Mouse (Mus musculus): ENCODE measurements around the gene Ccz1. TPM values are rescaled to one million over a fixed set of nuclear protein-coding genes. Genes with fewer than 3 reads are reported as not detected.

Ccz1 gene
- total RNA-seq, 1 experiment from 2014 or later, result 105 TPM

DNA sequence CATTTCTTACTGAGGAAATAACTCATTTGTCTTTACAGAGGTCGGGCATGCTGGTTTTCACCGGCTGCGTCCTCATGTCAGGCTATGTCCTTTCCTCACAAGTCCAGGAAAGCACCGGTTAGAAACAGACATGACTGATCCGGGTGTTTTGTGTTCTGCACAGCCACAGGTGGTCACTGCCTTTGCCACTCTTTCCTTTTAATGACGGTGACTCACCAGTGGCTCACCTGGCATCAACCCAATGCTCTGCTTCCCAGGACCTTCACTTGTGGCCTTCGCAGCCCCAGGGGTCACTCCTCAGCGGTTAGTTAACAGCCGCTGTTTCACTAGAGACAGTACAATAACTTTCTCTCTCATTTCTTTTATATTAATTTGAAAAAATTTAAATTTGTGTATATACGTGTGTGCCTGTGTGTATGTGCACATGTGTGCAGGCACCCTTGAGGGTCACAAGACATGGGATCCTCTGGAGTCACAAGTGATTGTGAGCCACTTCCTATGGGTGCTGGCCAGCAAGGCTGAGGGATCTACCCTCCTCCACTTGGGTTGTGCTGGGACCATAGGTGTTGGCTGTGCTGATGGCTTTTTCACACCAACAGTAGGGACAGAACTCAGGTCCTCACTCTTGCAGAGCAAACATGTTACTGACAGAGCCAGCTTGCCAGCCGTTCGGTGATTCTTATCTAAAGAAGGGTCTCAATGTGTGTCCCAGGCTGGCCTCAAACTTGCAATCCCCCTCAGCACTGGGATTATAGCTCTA, 48.9 kb downstream of the Ccz1 start:
- ATAC-seq (replicated peaks in 1 of 2; ENCODE audit: insufficient read depth in 1 of 2, low FRiP score in 2 of 2, low TSS enrichment in 1 of 2, low read depth in 1 of 2, poor library complexity in 2 of 2, severe bottlenecking in 2 of 2), result no peak

GRCm38 (mm10) chr5:143961176-143961575, 53.5 kb downstream of the Ccz1 start:
- ATAC-seq (replicated peaks in 1 of 2; ENCODE audit: insufficient read depth in 1 of 2, low FRiP score in 2 of 2, low TSS enrichment in 1 of 2, low read depth in 1 of 2, poor library complexity in 2 of 2, severe bottlenecking in 2 of 2), result no peak

- no peak for ATAC-seq (replicated peaks in 1 of 2; ENCODE audit: insufficient read depth in 1 of 2, low FRiP score in 2 of 2, low TSS enrichment in 1 of 2, low read depth in 1 of 2, poor library complexity in 2 of 2, severe bottlenecking in 2 of 2)
Observed at GRCm38 (mm10) chr5:143959551-143959950, 55.1 kb downstream of the Ccz1 start.

DNA sequence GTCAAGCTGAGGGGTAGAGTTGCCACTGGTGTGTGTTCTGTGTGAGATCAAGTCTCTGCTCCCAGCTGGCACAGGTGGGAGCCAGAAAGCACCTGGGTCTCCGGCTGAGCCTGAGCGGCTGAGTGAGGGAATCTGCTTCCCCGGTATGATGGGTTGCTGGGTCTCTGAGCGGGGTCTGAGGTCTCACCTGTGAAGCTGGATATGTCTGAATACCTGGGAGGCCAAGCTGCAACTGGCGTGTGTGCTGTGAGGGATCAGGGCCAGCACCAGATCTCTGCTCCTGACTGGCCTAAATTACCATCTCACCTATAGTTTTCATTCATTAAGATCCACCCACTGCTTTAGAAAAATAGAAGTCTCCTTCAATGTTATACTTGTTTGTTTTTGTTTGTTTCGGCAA, 57.6 kb downstream of the Ccz1 start:
- no peak for ATAC-seq (replicated peaks in 1 of 2; ENCODE audit: insufficient read depth in 1 of 2, low FRiP score in 2 of 2, low TSS enrichment in 1 of 2, low read depth in 1 of 2, poor library complexity in 2 of 2, severe bottlenecking in 2 of 2)

DNA sequence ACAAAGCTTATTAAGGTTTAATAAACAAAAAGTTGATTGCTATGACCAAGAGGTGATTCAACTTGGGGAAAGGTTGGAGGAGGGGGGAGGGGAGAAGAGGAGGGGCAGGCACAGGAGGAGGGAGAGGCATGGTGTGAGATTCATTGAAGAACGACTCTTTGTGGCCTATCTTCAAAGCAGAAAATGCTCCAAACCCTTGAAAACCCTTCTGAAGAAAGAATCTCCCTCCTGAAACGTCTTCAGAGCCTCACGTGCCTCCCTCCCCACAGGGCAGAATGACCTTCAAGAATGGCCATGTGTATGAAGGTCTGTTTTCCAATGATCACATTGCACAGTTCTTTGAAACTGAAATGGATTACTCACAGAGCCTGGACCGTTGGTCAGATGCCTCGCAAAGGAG, 64.7 kb downstream of the Ccz1 start:
- ATAC-seq (replicated peaks in 1 of 2; ENCODE audit: insufficient read depth in 1 of 2, low FRiP score in 2 of 2, low TSS enrichment in 1 of 2, low read depth in 1 of 2, poor library complexity in 2 of 2, severe bottlenecking in 2 of 2), result no peak

- no peak for ATAC-seq (replicated peaks in 1 of 2; ENCODE audit: insufficient read depth in 1 of 2, low FRiP score in 2 of 2, low TSS enrichment in 1 of 2, low read depth in 1 of 2, poor library complexity in 2 of 2, severe bottlenecking in 2 of 2)
Observed at GRCm38 (mm10) chr5:143948361-143948760, 66.3 kb downstream of the Ccz1 start.

- ATAC-seq (replicated peaks in 1 of 2; ENCODE audit: insufficient read depth in 1 of 2, low FRiP score in 2 of 2, low TSS enrichment in 1 of 2, low read depth in 1 of 2, poor library complexity in 2 of 2, severe bottlenecking in 2 of 2), result no peak
Observed at GRCm38 (mm10) chr5:143943231-143944125, 71.2 kb downstream of the Ccz1 start.

DNA sequence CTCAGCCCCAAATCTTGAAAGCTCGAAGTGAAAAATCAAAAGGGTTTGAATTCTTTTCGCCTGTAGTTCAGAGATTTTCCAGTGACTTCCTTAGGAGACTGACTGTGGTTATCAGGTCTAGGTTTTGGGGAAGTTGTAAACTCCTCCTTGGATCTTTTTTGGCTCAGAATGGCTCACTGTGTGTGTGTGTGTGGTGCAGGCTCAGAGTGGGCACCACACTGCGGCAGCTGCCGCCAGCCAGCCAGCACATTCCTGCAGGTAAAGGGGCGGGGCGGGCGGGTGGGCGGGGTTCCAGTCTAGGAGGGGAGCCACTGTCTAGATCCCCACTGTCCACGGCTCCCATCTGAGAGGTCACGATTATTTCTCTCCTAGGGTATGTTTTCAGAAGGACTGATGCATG, 73.1 kb downstream of the Ccz1 start:
- ATAC-seq (replicated peaks in 1 of 2; ENCODE audit: insufficient read depth in 1 of 2, low FRiP score in 2 of 2, low TSS enrichment in 1 of 2, low read depth in 1 of 2, poor library complexity in 2 of 2, severe bottlenecking in 2 of 2), result peak; percentile 17 to 25; a peak in 1 of 4 replicates

Other genes starting within 250 kb of the Ccz1 start
- 30.9 and 34.7 TPM in 2 replicates for gene Eif2ak1, start 197.1 kb downstream of the Ccz1 start, total RNA-seq (2017)
- gene Ankrd61, start 117.2 kb downstream of the Ccz1 start, total RNA-seq (2017), result 0.40 TPM in 1 of 2 replicates, not detected in the other
- gene Aimp2, start 105.0 kb downstream of the Ccz1 start, total RNA-seq (2017), result 67.1 and 100 TPM in 2 replicates
- gene Pms2, start 104.9 kb downstream of the Ccz1 start, total RNA-seq (2017), result 42.2 and 48.9 TPM in 2 replicates
- gene Gm42421, start 86.7 kb downstream of the Ccz1 start, total RNA-seq (2017), result not detected in 2 replicates
- gene Rsph10b, start 81.8 kb downstream of the Ccz1 start, total RNA-seq (2017), result not detected in 2 replicates
- gene Ocm, start 11.8 kb upstream of the Ccz1 start, total RNA-seq (2017), result not detected in 2 replicates
- 13.7 and 14.6 TPM in 2 replicates for gene Lmtk2, start 85.6 kb upstream of the Ccz1 start, total RNA-seq (2017)
- gene Bhlha15, start 175.4 kb upstream of the Ccz1 start, total RNA-seq (2017), result 0.10 and 0.25 TPM in 2 replicates
- gene Tecpr1, start 208.7 kb upstream of the Ccz1 start, total RNA-seq (2017), result 13.3 and 23.4 TPM in 2 replicates
- 15.3 and 26.8 TPM in 2 replicates for gene Bri3, start 229.6 kb upstream of the Ccz1 start, total RNA-seq (2017)